Mouse (Mus musculus): Measurements from ENCODE around the gene Ccdc138.

Ccdc138 gene

GRCm38 (mm10) chr10:58585427-58586223, 87.9 kb downstream of the Ccdc138 start:
- no peak for DNase-seq

- no peak for DNase-seq
Measured at GRCm38 (mm10) chr10:58594486-58594885, 96.7 kb downstream of the Ccdc138 start.

GRCm38 (mm10) chr10:58595197-58595596, 97.4 kb downstream of the Ccdc138 start:
- no peak for DNase-seq

GRCm38 (mm10) chr10:58595821-58596220, 98.1 kb downstream of the Ccdc138 start:
- DNase-seq, result no peak

- no peak for DNase-seq
Measured at GRCm38 (mm10) chr10:58600151-58600550, 102.4 kb downstream of the Ccdc138 start.

- no peak for DNase-seq
Measured at GRCm38 (mm10) chr10:58600983-58601382, 103.2 kb downstream of the Ccdc138 start.

- DNase-seq, result peak; percentile 57
Measured at GRCm38 (mm10) chr10:58601431-58601901, 103.7 kb downstream of the Ccdc138 start.

GRCm38 (mm10) chr10:58601946-58602345, 104.2 kb downstream of the Ccdc138 start:
- DNase-seq, result no peak

- DNase-seq, result peak; percentile 27
Measured at GRCm38 (mm10) chr10:58604779-58605178, 107.0 kb downstream of the Ccdc138 start.

GRCm38 (mm10) chr10:58606356-58606755, 108.6 kb downstream of the Ccdc138 start:
- DNase-seq, result no peak

- DNase-seq, result no peak
Measured at GRCm38 (mm10) chr10:58608858-58609257, 111.1 kb downstream of the Ccdc138 start.

GRCm38 (mm10) chr10:58610484-58611261, 112.9 kb downstream of the Ccdc138 start:
- no peak for DNase-seq

- DNase-seq, result no peak
Measured at GRCm38 (mm10) chr10:58614601-58615000, 116.9 kb downstream of the Ccdc138 start.

- no peak for DNase-seq
Measured at GRCm38 (mm10) chr10:58616565-58616964, 118.8 kb downstream of the Ccdc138 start.

- DNase-seq, result no peak
Measured at GRCm38 (mm10) chr10:58618501-58619216, 120.9 kb downstream of the Ccdc138 start.

GRCm38 (mm10) chr10:58619266-58619665, 121.5 kb downstream of the Ccdc138 start:
- no peak for DNase-seq

- no peak for DNase-seq
Measured at GRCm38 (mm10) chr10:58624848-58625711, 127.3 kb downstream of the Ccdc138 start.

Data from layer of hippocampus, adult 9-11 months (tissue).